Mouse (Mus musculus): ENCODE measurements around the gene Dppa5a. TPM values are rescaled to one million over a fixed set of nuclear protein-coding genes. Genes with fewer than 3 reads are reported as not detected.
"Not testable (repeated sequence)": the region's sequence is repeated elsewhere in the genome, so short reads cannot be mapped to it uniquely, and the experiment has no call there.

Dppa5a gene
- polyA plus RNA-seq (2015; fragmentation: Nextera tagmentation; extraction: Ambion mirVana): 0.49 and 0.76 TPM in 2 replicates

DNA sequence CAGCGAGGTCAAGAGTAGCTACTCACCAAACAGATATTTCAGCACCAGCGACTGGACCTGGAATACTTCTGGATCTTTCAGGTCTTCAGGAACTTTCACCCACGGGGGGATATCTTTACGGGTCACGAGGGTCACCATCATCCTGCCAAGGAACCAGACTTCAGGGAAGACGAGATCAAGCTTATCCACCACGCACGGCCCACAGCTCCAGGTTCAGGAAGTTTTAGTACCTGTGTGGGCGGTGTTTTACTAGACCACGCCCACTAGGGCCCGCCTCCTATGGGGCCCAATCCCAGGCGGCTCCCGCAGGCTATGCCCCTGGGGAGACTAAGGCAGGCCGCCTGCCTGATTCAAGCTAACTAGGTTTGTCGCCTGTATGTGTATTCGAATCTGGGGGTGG is at the start of gene Dppa5a:
TSS of gene Dppa5a (minus strand) at position 219 of the 400 bp plus-strand sequence.
- ATAC-seq (ENCODE audit: insufficient number of reproducible peaks, low FRiP score, low TSS enrichment, low read depth); H3K36me3 ChIP-seq; H3K9me3 ChIP-seq (replicated peaks); H3K9ac ChIP-seq; H3K27me3 ChIP-seq; H3K4me3 ChIP-seq (replicated peaks); H3K4me2 ChIP-seq (replicated peaks); H3K4me1 ChIP-seq; H3K27ac ChIP-seq (replicated peaks): not testable (repeated sequence)
- whole genome bisulfite sequencing: 94% methylated on average over 16 of the region's 16 CpGs

DNA sequence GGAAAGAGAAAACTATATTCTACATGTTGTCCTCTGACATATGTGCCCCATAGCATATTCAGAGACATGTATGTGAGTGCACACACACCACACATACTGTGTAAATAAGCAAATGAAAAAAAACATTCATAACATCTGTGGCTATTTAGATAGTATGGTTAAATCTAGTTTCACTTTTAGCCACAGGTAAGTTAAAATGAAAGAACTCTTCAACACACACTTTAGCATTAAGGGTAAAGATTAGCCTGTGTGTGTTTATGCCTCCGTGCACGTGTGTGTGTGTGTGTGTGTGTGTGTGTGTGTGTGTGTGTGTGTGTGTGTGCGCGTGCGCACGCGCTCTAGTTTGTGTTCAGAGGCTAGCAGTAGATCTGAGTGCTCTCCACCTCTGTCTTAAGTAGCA is 33.6 kb upstream of the Dppa5a start:
- no peak overlapping the region for H3K9ac ChIP-seq
- no peaks in the 10 kb centered on the region for H3K36me3 ChIP-seq
- no peak overlapping the region for H3K27ac ChIP-seq (replicated peaks)
- WGBS: 84% methylated on average over 7 of the region's 7 CpGs
- H3K9me3 ChIP-seq (replicated peaks): no peaks in the 10 kb centered on the region
- no peak for ATAC-seq (ENCODE audit: insufficient number of reproducible peaks, low FRiP score, low TSS enrichment, low read depth)
- no peaks in the 10 kb centered on the region for H3K4me1 ChIP-seq
- no peak overlapping the region for H3K4me2 ChIP-seq (replicated peaks)
- peaks cover 19% of the 10 kb centered on the region for H3K27me3 ChIP-seq
- H3K4me3 ChIP-seq (replicated peaks): no peak overlapping the region

DNA sequence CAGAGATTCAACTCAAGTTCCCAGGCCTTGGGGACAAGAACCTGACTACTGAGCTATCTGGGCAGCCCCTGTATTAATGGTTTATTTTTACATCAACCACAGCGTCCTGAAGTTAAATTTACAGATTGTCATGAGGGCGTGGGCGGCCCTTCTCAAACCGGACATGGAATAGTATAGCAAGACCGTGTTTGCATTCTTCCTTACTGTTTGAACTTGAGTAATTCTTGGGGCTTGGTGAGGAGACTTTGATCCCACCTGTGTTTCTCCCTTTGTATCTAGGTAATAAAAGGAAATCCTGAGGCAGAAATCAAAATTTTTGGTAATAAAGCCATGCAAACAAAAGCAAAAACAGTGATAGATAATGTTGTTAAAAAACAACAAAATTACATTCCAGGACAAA is 32.6 kb upstream of the Dppa5a start:
- ATAC-seq (ENCODE audit: insufficient number of reproducible peaks, low FRiP score, low TSS enrichment, low read depth): no peak
- H3K27me3 ChIP-seq: peaks cover 29% of the 10 kb centered on the region
- H3K27ac ChIP-seq (replicated peaks): no peak overlapping the region
- no peaks in the 10 kb centered on the region for H3K36me3 ChIP-seq
- H3K4me3 ChIP-seq (replicated peaks): no peak overlapping the region
- H3K9ac ChIP-seq: no peak overlapping the region
- H3K4me2 ChIP-seq (replicated peaks): no peak overlapping the region
- no peaks in the 10 kb centered on the region for H3K9me3 ChIP-seq (replicated peaks)
- peaks cover 8% of the 10 kb centered on the region for H3K4me1 ChIP-seq
- 84% methylated on average over 5 of the region's 5 CpGs for WGBS

DNA sequence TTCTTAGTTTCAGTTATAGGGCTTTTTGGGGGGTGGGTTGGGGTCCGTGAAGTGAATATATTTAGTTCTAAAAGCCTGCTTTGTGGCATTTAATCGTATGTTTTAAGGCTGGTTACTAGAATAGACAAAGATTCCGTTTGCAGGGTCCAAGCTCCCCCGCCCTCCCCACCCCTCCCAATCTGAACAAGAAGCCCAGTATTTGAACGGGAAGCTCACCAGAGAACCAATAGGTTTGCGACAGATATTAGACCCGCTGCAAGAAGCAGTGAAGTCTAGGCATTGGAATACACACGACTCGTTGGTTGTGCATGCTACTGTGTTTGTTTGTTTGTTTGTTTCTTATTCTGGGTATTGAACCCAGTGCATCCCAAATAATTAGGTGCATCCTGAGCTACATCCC is 28.5 kb upstream of the Dppa5a start:
- H3K4me1 ChIP-seq: peaks cover 10% of the 10 kb centered on the region
- H3K9me3 ChIP-seq (replicated peaks): no peaks in the 10 kb centered on the region
- no peak overlapping the region for H3K27ac ChIP-seq (replicated peaks)
- peaks cover 67% of the 10 kb centered on the region for H3K27me3 ChIP-seq
- no peaks in the 10 kb centered on the region for H3K36me3 ChIP-seq
- no peak overlapping the region for H3K9ac ChIP-seq
- H3K4me3 ChIP-seq (replicated peaks): peak overlapping the region; percentile 41
- H3K4me2 ChIP-seq (replicated peaks): peak overlapping the region; percentile 71; the same call in 1 of the 2 replicates
- WGBS: 56% methylated on average over 9 of the region's 9 CpGs
- ATAC-seq (ENCODE audit: insufficient number of reproducible peaks, low FRiP score, low TSS enrichment, low read depth): no peak

DNA sequence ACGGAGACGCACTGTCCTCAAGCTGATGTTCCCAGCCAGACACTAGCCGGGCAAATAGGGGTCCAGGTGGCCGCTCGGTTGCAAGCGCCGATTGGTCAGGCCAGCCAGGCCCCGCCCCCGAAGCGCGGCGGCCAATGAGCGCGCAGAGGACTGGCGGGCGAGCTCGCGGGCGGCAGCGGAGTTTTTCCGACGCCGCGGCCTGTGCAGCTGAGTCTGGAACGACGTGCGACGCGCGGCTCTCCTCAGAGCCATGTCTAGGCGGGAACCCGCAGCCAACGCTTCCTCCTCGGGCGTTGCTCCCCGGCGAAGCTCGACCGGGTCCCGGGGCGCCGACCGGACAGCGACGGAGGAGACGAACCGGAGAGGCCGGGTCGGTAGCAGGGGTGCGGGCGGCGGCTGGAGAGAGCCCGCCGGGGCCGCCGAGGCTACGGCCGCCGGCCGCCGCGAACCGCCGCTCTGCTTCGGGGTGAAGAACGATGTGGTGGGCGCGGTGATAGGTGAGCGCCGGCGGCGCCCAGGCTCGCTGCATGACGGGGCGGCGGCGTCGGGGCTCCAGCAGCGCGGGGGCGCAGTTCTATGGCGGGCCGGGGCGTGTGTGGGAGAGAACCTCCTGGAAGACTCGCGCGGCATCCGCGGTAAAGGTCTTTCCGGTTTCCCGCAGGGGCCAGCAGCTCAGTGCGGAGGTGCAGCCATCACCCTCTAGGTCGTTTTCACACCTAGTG is 27.8 kb upstream of the Dppa5a start, which contains the start of gene Ddx43:
TSS of gene Ddx43 (plus strand) at position 148 of the 722 bp plus-strand sequence.
- WGBS: 3% methylated on average over 91 of the region's 93 CpGs
- peaks cover 70% of the 10 kb centered on the region for H3K27me3 ChIP-seq

DNA sequence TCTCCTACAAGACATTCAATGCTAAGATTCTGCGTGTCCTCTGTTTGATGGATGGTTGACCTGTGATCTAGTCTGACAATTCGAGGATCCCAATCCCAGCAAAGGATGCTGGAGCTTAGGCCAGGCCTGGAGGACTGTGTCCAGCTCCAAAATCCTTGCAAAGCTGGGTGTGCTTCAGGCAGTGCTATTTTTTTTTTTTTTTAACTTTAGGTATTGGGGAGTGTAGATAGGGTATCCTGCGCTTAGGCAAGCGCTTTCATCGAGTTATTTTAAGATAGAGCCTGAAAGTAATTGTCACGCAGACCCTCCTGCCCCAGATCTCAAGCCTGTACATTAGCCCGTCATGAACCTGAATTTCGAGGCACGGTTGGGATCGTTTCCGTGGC is 27.3 kb upstream of the Dppa5a start:
- H3K9ac ChIP-seq: no peak overlapping the region
- H3K9me3 ChIP-seq (replicated peaks): no peaks in the 10 kb centered on the region
- peak overlapping the region; percentile 41 for H3K4me3 ChIP-seq (replicated peaks)
- H3K27me3 ChIP-seq: peaks cover 70% of the 10 kb centered on the region
- no peak overlapping the region for H3K27ac ChIP-seq (replicated peaks)
- peaks cover 10% of the 10 kb centered on the region for H3K4me1 ChIP-seq
- H3K36me3 ChIP-seq: no peaks in the 10 kb centered on the region
- WGBS: 30% methylated on average over 11 of the region's 11 CpGs
- peak overlapping the region; percentile 71 for H3K4me2 ChIP-seq (replicated peaks)
- no peak for ATAC-seq (ENCODE audit: insufficient number of reproducible peaks, low FRiP score, low TSS enrichment, low read depth)

More for the DNA sequence above, 27.8 kb upstream of the Dppa5a start, which contains the start of gene Ddx43:
- peak within 1 kb of the TSS; percentile 71 for H3K4me2 ChIP-seq (replicated peaks)
- peaks cover 10% of the 10 kb centered on the region for H3K4me1 ChIP-seq
- H3K9me3 ChIP-seq (replicated peaks): no peaks in the 10 kb centered on the region
- ATAC-seq (ENCODE audit: insufficient number of reproducible peaks, low FRiP score, low TSS enrichment, low read depth): peak; percentile 79; the same call in 1 of the 2 replicates
- peak within 1 kb of the TSS; percentile 41 for H3K4me3 ChIP-seq (replicated peaks)
- H3K27ac ChIP-seq (replicated peaks): no peak within 1 kb of the TSS
- no peaks in the 10 kb centered on the region for H3K36me3 ChIP-seq
- H3K9ac ChIP-seq: no peak within 1 kb of the TSS

DNA sequence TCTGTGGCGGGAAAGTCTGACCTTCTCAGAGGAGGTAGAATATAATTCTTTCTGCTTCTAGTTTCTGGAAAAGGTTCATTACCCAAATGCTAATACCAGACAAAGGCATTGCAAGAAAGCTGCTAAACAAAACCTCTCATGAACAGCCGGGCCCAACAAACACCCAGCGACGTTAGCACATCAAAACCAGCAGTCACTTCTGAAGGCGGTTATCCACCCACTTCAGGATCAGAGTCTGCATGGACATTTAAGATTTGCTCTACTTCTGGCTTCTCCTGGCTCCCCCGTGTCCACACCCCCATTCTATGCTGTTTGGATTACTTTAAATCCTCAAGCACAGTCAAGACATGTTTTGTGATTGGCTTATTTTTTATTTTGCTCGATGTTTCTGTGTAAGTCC is 26.6 kb upstream of the Dppa5a start:
- H3K9ac ChIP-seq: no peak overlapping the region
- no peak overlapping the region for H3K4me3 ChIP-seq (replicated peaks)
- ATAC-seq (ENCODE audit: insufficient number of reproducible peaks, low FRiP score, low TSS enrichment, low read depth): no peak
- no peaks in the 10 kb centered on the region for H3K36me3 ChIP-seq
- H3K4me1 ChIP-seq: peaks cover 10% of the 10 kb centered on the region
- peaks cover 70% of the 10 kb centered on the region for H3K27me3 ChIP-seq
- H3K9me3 ChIP-seq (replicated peaks): no peaks in the 10 kb centered on the region
- 69% methylated on average over 7 of the region's 7 CpGs for WGBS
- H3K4me2 ChIP-seq (replicated peaks): no peak overlapping the region
- H3K27ac ChIP-seq (replicated peaks): no peak overlapping the region

DNA sequence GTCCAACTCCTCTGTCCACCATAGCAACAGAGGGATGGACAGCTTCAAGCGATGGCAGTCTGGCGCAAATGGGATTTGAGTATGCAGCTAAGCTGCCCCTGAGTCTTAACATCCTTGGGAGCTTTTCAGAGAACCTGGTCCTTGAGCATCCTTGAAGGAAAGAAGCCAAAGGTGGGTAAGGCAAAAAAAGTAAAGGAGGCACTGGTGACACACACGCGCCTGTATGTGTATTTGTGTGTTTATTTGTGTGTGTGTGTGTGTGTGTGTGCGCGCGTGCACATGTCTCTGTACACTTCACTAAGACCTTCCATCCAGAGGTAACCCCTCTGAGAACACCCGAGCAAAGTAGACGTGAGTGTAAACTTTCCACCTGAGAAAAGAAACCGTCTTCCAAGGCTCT is 25.8 kb upstream of the Dppa5a start:
- Histone ChIP-seq H3K36me3 (no peaks in the 10 kb centered on the region), H3K4me3 (replicated peaks) (no peak overlapping the region), H3K4me2 (replicated peaks) (no peak overlapping the region), H3K4me1 (peaks cover 10% of the 10 kb centered on the region), H3K9me3 (replicated peaks) (no peaks in the 10 kb centered on the region), H3K27me3 (peaks cover 65% of the 10 kb centered on the region), H3K27ac (replicated peaks) (no peak overlapping the region), H3K9ac (no peak overlapping the region)
- ATAC-seq (ENCODE audit: insufficient number of reproducible peaks, low FRiP score, low TSS enrichment, low read depth): no peak
- WGBS: 85% methylated on average over 10 of the region's 10 CpGs

DNA sequence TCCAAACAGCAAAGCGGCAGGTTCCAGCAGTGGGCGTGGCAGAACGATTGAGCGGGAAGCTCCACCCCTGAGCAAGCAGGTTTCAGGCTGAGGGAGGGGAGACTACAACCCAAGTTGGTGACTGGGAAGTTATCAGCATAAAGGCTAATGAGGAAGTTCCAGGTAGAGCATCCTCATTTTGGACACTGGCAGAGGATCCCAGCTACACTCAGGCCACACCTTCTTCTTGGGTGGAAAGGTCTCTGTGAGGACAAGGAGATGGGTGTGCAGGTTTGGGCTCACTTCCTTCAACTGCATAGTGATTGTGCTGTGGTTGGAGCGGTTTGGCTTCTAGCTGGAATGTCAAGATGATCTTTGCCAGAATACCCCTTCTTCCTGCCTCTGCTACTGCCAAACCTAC is 22.0 kb upstream of the Dppa5a start:
- Histone ChIP-seq H3K4me3 (replicated peaks) (no peak overlapping the region), H3K4me1 (no peaks in the 10 kb centered on the region), H3K36me3 (no peaks in the 10 kb centered on the region), H3K27me3 (peaks cover 35% of the 10 kb centered on the region), H3K27ac (replicated peaks) (no peak overlapping the region), H3K9ac (no peak overlapping the region), H3K9me3 (replicated peaks) (no peaks in the 10 kb centered on the region), H3K4me2 (replicated peaks) (no peak overlapping the region)
- ATAC-seq (ENCODE audit: insufficient number of reproducible peaks, low FRiP score, low TSS enrichment, low read depth): no peak
- 40% methylated on average over 5 of the region's 5 CpGs for WGBS

DNA sequence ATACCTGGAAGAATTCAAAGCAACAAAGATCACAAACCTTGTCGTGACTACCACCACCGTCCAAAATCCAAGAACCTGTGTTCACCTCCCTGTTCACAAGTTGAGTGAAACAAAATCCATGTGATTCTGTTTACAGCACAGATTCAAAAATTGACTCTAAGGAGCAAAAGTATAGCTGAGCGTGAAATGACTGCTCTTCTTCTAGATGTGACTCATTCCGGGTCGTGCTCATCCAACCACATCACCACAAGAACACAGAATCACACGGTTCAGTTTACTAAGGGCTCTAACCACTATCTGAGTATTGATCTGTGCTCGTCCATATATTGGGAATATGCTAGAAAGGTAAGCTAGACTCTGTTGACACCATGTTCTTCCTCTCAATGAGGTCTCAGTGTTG is 19.0 kb upstream of the Dppa5a start:
- 88% methylated on average over 7 of the region's 7 CpGs for WGBS
- no peaks in the 10 kb centered on the region for H3K9me3 ChIP-seq (replicated peaks)
- no peak for ATAC-seq (ENCODE audit: insufficient number of reproducible peaks, low FRiP score, low TSS enrichment, low read depth)

DNA sequence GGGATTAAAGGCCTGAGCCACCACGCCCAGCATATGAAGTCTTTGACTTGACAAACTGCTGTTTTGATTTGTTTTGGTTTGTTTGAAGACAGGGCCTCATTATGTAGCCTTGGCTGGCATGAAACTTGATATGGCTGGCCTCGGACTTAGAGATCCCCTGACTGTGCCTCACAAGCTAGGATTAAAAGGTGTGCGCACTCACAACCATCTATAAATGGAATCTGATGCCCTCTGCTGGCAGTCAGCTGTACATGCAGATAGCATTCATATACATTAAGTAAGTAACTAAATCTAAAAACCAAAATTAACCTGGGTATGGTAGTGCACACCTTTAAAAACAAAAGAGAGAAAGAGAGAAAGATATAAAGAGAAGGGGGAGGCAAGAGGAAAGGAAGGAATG is 17.9 kb upstream of the Dppa5a start:
- Histone ChIP-seq H3K27me3 (no peaks in the 10 kb centered on the region), H3K9me3 (replicated peaks) (no peaks in the 10 kb centered on the region), H3K4me3 (replicated peaks) (no peak overlapping the region), H3K36me3 (no peaks in the 10 kb centered on the region), H3K4me2 (replicated peaks) (no peak overlapping the region), H3K4me1 (no peaks in the 10 kb centered on the region), H3K9ac (no peak overlapping the region), H3K27ac (replicated peaks) (no peak overlapping the region)
- ATAC-seq (ENCODE audit: insufficient number of reproducible peaks, low FRiP score, low TSS enrichment, low read depth): no peak
- 36% methylated on average over 3 of the region's 3 CpGs for WGBS

More for the DNA sequence above, 19.0 kb upstream of the Dppa5a start:
- Histone ChIP-seq H3K9ac (no peak overlapping the region), H3K27ac (replicated peaks) (no peak overlapping the region), H3K36me3 (no peaks in the 10 kb centered on the region), H3K4me2 (replicated peaks) (no peak overlapping the region), H3K4me3 (replicated peaks) (no peak overlapping the region), H3K4me1 (no peaks in the 10 kb centered on the region), H3K27me3 (peaks cover 7% of the 10 kb centered on the region; the same call in 1 of the 2 replicates)

Data from embryonic facial prominence, embryonic 15.5 days (tissue).